Mouse (Mus musculus) urinary bladder, postnatal 14 days (tissue): ENCODE data around the gene Hemk1.

ENCODE experiments used
- DNase-seq: peaks from one replicate; pipeline ENCODE4 v3.0.0; 2021; ENCODE audit warnings: low spot score

The Hemk1 gene

DNA sequence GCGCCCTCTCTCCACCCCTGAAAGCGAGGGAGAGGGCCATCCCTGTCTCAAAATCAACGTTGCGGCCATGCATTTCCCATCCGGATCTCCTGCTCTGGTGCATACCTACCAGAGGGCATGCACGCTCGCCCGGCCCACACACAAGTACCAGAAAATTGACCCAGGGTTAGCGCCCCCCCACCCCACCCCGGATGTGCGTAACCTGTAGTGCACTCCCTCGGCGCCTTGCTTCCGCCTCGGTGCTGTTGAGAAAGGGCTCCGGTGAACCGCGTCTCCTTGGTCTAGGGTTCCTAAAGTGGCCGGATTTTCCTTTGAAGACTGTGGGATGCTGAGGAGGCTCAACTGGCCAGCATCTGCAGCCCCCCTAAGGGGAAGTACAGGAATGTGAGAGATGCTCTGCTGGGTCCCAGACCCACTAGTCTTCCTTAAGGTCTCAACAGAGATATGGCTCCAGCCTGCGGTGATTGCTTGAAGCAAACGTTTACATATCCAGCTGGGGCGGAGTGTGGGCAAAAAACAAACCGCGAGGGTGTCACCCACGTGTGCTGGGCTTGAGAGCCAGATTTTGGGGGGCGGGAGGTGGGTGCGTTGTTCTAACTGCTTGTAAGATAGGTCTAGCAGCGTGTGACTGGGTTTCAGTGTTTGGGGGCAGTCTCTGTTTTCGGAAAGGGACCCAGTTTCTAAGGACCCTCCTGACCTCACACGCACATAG lies at the start of gene Hemk1:
Hemk1 (minus strand) TSS at position 179 of the 712 bp plus-strand sequence.
- peak; percentile 82 for DNase-seq

DNA sequence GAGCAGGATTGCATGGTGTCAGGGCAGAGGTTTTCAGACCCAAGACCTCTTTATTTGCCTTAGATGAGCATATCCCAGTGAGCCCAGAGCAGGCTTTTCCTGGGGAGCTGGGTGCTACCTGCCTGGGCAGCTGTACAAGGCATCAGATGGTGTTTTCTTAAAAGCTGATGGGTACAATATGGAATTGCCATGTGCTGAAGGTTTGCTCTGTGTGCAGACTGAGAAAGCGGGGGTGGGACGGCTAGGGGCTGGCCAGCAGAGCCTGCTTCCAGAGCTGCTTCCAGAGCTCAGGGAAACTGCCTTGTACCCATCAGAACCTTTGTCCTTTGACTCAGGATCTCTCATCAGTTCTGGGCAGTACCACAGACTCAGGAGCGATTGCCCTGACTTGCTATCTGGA lies 49.6 kb upstream of the Hemk1 start:
- DNase-seq = no peak

DNA sequence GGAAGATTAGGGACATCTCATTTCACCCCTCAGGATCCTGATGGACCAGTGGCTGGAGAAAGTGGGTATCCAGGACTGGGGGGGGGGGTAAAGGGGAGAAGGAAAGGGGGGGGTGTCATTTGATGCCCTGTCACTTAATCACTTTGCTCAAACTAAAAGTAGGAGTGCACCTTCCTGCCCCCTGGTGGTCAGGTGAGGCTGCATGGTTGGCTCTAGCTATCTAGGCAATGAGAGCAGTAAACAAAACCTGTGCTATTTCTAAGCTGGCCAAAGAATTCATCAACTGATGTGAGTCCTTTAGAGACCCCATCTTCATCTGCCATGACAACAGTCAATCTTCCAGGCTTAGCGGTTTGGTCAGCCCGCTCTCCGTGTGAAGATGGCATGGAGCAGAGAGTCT lies 48.6 kb upstream of the Hemk1 start:
- DNase-seq = peak; percentile 46

DNA sequence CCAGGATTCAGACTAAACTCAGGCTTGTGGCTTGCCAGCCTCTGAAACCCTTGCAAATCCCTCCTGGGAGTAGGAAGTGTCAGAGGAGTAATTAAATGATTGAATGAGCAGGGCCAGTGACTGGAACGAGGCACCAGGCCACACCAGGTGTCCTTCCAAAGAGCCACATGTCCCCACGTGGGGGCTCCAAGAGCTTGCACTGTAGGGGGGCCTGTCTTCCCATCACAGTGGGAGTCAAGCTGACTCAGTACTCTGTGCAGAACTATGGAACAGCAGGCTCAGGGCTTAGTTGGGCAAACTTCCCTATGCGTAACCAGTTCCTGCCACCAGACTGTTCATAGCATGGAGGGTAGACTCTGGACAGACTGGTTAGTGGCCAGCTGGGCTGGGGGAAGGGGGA lies 46.2 kb upstream of the Hemk1 start:
- DNase-seq = no peak

DNA sequence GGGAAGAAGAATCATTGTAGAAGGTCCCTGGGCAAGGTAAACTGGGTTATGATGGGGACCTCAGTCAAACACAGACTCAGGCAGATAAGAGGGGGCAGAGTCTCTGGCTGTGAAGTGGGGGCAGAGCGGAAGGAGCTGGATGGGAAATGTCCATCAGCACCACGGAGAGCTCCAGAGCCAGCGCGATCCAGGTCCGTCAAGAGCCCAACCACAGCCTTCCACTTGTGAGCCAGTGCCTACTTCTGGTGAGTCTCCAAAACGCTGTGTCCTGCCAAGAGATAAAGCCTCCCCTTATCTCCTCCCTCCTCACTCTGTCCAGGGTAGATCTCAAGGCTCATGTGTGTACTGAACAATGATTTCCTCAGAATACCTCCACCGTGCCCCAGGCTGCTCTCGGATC lies 43.6 kb upstream of the Hemk1 start:
- peak; percentile 32 for DNase-seq

DNA sequence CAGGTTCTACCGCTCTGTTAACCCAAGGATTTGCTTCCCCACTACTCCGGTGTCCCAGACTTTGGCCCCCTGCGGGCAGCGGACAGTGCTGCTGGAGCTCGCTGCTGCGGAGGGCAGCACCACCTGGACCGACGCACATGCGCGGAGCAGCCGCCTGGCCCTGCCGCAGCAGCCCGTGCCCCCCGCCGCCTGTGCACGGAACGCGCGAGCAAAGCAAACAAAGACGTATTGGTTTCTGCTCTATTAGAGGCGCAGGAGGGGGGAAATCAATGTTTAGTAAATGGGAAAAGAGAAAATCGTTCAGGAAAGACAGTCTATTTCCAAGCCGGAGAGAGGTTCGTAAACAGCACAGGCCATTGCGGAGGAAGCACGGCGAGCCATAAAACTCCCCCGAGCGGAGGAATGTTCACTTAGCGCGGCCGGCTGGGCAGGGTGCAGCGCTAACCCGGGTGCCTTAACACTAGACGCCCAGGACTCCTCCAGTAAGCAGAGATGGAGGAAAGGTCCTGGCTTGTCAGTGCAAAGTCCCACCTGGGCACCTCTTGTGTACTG lies 39.9 kb upstream of the Hemk1 start:
- no peak for DNase-seq

DNA sequence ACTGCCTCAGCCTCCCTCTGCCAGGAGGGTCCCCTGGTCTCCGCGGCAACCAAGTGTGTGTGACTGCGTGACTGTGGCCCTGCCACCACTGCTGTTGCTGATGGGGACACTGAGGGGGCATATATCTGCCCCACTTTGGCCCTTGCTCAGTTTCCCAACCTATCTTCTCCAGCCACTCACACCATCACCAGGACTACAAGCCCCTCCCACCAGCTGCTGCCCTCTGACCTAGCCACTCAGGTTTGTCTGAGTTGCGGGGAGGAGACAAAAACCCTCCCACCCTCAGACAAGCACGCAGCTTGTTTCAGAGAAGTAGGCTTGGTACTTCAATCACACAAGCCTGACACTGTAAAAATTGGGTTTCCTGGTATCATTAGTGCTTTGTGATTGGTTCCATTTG lies 37.3 kb upstream of the Hemk1 start:
- DNase-seq = no peak

DNA sequence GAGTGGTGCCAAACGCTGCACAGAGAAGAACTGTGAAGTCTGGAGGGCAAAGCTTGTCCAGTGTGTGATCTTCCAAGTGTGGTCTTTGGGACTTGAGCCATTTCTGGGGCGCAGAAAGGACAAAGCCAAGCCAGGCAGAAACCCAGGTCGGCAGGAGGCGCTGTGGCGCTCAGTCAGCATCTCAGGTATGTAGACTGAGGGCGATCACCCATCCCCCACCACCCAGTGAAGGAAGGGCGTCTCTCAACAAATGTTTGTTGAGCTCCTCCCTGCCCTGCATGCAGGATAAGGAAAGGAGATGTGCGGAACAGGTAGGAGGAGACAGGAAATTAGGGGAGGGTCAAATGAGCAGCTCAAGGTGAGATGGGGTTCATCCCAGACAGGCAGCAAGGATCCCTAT lies 36.5 kb upstream of the Hemk1 start:
- DNase-seq = peak; percentile 50

DNA sequence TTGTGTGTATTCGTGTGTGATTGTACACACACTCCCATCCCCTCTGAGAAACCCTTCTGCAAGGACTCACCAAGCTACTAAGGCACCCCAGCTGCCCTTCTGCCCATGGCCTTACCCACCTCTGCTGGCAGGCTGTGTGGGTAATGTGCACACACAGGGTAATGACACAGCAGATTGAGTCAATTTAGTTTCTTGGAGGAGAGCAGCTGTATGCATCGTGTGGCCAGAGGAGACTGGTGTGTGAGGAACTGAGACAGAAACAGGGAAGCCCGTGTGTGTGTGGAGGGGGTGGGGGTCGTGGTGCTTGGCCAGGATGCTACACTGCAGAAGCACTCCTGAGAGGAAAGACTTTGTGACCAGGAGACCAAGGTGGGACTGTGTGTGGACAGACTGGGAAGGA lies 34.3 kb upstream of the Hemk1 start:
- no peak for DNase-seq

DNA sequence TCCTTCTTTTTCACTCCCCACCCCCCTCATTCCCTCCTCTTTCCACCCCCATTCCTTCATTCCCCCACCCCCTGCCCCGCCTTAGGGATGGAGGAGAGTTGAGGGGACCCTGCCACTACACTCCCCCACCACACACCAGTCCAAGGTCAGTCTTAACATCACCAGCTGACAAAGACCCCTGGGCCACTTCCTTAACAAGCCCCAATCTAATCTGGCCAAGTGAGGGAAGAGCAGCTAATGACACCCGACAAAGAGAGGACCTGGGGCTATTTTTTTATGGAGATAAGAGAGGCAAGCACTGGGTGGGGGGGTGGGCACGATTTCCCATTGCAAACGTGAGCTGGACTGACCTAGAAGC lies 31.9 kb upstream of the Hemk1 start:
- DNase-seq = no peak

DNA sequence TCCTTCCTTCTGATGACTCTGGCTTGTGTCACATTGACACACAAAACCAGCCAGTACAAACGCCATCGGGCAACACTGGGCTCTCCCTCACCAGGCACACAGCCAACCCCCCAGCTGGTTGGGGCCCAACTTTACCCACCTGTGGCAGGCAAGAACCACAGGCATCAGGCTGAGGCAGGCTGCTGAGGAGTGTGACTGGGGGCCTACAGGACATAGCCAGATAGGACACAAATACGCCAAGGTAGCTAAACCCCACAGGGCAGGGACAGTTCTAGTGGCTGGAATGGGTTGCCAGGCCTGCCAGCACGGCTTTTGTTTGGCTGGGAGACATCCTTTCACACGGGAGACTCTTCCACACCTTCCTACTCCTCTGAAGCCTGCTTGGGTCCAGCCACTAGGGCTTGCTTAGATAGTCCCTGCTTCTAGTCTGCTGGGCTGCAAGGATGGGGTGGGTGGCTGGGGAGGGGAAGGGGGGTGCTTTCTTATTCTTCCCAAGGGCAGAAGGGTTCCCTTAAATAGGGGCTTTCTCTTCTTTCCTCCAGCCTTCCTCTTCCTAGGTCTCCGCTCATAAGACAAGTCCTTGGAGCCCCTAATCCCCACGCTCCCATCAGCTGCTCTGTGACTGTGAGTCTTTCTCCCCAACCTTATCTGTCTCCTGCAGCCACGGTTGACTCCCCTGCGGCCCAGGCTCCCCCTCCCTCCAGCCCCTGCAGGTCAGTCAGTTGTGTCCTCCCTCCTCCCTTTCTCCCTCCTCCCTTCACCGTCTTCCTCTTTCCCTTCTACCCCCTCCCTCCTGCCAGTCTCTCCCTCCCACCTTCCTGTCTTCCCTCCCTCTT lies 31.3 kb upstream of the Hemk1 start:
- no peak for DNase-seq

DNA sequence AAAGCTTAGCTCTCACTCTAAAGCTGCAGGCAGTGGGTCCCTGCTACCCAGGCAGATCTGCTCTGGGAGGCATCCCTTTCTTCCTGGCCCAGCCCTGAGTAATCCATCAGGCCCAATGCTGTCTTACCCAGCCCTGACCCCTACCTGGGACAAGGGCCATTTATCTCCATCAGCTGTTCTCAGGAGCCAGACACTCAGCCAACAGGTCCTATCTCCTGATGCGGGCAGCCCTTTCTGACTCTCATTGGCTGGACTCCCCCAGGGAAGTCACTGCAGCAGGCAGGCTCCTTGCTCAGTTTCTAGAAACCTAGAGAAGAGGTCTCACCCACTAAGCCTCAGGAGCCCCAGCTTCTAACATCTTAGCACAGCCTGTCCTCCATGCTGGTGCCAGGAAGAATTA lies 30.2 kb upstream of the Hemk1 start:
- DNase-seq = no peak

DNA sequence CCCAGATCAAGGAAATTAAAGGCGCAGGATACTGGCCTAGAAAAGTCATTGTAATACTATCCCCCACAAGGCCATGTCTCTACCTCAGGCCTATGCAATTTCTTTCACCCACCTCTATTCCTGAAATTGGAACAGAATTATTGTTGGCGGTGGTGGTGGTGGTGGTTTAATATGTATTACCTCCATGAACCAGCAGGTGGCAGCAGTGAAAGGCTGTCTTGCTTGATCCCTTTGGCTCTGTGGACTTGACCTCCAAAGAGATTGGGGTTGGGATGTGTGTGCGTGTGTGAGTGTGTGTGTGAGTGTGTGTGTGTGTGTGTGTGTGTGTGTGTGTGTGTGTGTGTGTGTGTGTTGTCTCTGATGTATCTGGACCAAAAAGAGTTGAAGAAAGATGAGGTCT lies 28.5 kb upstream of the Hemk1 start:
- peak; percentile 51 for DNase-seq

DNA sequence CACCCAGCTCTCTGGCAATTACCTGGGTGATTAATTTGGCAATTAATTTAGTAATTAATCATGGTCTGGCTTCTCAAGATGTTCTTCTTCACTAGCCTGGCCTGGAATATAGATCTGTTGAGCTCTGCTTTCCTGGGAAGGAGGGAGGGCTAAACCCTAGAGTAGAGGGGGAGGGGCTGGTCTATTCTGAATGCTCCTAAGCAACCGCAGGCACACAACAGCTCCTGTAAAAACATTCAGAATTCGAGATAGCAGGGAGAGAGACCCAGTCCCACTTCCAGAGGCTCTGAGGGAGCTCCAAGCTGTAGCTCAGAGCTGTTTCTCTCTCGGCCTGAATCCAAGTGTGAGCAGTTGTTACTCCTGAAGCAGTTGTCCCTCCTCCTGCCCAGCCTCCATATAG lies 22.8 kb upstream of the Hemk1 start:
- DNase-seq = no peak

DNA sequence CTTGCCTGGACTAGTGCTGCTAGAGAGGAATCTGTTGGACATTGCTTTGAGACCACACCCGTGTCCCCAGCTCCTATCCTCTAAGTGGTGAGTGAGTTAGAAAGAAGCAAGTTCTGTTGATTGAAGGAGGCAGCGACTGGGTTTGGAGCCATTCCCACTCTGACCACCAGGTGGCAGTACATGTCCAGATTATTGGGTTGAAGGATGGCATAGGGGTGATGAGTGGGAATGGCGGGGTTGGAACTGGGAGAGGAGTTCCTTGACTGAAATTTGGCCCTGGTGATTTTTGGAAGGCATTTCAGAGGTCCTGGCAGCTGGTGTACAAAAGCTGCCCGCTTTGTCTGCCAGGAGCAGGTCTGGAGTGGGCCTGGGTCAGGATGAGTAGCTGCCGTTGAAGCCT lies 19.5 kb upstream of the Hemk1 start:
- DNase-seq = peak; percentile 75

DNA sequence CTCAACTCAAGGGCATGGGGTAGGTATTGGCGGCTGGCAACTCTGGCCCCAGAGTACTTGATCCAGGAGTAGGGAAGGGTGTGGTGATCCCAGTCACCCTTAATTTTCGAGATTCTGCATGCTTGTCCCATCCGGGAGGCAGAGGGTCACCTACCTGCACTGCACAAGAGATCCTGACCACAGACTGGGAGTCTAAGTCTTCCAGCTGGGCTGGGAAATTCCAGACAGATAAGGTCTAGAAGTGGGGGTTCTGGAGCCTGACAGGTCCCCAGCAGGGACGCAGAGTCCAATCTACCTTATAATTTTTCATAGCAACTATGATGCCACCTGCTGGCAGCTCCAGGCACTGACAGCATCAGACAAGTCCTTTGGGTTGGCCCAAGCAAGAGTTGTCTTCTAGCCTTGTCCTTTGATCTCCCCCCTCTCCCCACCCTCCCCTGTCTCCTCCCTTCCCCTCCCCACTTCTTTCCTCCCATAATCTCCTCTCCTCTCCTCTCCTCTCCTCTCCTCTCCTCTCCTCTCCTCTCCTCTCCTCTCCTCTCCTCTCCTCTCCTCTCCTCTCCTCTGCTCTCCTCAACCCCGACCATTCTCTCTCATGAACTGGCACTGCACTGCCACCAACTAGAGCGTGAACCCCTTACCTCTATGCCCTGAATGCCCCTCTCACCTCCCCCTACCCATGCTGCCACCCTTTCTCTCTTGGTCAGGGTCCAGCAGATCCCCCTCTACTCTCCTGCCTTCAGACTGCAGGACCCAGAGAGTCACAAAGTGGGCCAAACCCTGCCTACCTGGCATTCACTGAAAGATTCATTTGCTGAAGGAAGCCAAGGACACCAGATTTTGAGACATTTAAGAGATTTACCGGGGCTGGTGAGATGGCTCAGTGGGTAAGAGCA lies 18.0 kb upstream of the Hemk1 start:
- peak; percentile 68 for DNase-seq

DNA sequence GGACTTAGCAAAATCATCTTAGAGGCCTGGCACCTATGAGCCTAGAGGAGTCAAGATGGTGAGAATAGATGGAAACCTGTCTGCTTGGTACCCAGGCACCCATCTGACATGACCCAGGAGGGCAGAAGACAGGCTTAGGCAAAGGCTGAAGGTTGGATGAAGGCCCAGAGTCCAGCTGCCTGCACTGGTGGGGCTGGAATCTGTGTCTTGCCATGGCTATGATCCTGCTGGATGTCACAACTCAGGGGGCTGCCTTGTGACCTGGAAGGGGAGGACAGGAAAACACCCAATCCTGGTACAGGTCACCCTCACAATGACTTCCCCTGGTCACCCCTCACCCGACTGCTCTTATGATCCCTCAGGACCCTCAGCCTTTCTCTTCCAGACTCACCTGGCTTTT lies 16.7 kb upstream of the Hemk1 start:
- no peak for DNase-seq

DNA sequence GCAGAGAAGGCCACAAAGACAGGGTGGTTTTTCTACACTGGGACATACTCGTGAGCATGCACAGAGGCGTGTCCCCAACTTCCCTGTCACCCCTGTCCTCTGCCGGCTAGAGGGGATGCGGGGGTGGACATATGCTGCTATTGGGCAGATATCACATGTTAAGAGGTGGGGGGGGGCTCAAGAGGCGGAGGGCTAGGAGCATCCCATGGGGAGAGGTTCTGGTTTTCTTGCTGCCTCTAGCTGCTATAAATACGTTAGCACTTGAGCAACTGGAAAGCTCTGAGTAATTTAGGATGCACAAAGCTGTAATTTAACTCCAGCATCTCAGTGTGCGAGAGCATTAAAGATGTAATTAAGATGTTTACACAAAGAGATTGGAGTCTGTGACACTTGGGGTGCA lies 11.2 kb upstream of the Hemk1 start:
- no peak for DNase-seq

DNA sequence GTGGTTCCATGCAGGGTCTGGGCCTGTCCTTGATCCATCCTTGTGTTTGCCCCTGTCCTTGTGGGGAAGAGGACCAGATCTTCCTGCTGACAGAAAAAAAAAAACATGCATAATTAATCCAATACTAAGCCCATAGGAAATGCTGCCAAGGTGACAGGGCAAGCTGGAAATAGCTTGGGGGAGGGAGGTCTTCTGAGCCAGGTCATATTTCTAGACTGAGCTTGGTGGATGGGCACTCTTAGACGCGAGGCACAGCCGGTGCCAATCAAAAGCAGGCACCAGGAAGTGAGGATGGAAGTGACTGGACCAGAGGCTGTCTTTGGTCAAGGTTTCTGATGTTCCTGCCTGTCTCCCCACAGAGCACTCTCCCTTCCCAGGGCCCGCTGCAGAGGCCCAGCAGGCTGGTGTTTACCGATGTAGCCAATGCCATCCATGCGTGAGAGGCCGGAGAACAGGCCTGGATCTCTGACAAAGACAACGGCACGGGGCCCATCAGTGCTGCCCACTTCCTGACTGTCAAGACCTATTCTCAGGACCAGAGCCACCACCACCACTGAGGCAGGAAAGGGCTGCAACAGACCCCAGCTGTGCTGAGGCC lies 9.5 kb upstream of the Hemk1 start:
- DNase-seq = no peak

DNA sequence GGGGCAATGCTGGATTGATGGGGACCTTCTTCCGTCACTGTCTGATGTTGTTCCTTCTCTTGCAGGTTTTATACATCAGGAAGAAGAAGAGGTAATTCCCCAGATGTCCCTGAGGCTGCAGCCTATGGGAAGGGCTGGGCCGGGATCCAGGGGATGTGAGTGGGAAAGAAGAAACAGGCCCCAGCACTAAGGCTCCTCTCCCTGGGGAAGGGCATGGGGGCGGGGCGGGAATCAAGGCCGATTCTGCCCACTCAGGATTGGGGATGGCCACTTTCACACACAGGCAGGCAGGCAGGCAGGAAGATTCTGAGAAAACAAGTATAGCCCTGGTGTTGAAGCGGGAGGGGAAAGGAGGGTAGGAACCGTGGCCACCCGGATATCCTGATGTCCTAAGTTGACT lies 7.9 kb upstream of the Hemk1 start:
- no peak for DNase-seq

DNA sequence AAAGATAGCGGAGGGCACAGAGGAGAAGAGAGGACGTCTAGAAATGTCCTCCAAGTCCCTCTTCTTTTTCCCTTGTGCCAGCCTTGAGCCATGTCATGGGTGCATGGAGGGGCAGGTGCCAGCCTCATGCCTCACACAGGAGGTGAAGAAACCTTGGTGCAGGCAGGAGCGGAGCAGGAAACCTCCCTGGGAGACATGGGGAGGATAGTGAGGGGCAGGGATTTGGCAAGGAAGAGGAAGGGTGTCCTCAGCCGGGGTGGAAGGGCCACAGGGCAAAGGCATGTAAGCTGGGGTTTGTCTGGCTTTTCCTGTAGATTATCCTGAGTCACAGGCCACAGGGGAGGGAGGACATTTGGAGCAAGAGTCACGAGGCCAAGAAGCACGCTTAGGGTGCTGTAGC lies 5.9 kb upstream of the Hemk1 start:
- no peak for DNase-seq
